Mouse (Mus musculus) liver, embryonic 16.5 days (tissue): ENCODE results near the gene Carmil1. TPM values are rescaled to one million over a fixed set of nuclear protein-coding genes. Genes with fewer than 3 reads are reported as not detected.

ENCODE experiments used
- ATAC-seq: fragments of 200-750 bp; cut with Nextera tagmentation; 2 replicates; pipeline ENCODE4 v1.8.0; 2017; ENCODE audit warnings: low read depth, mild to moderate bottlenecking, moderate number of reproducible peaks, moderate library complexity
- H3K27ac ChIP-seq: fragments of 300-500 bp; sonication (generic); 2 replicates; pipeline ENCODE4 v1.5.1; 2014; ENCODE audit warnings: mild to moderate bottlenecking, low read length
- H3K27me3 ChIP-seq: fragments of 300-500 bp; sonication (generic); 2 replicates; pipeline ENCODE4 v1.6.1; 2014; ENCODE audit warnings: low read depth, low read length, mixed read lengths; ENCODE audit not compliant: control insufficient read depth, insufficient read depth
- H3K36me3 ChIP-seq: fragments of 300-500 bp; sonication (generic); 2 replicates; pipeline ENCODE4 v1.6.1; 2014; ENCODE audit warnings: mild to moderate bottlenecking; ENCODE audit not compliant: control insufficient read depth, insufficient read depth
- H3K4me1 ChIP-seq: fragments of 300-500 bp; sonication (generic); 2 replicates; pipeline ENCODE4 v1.6.1; 2014; ENCODE audit warnings: low read depth, low read length, mixed read lengths; ENCODE audit not compliant: control insufficient read depth
- H3K4me2 ChIP-seq: fragments of 300-500 bp; sonication (generic); 2 replicates; pipeline ENCODE4 v1.6.1; 2014; ENCODE audit warnings: low read depth, low read length, mixed read lengths
- H3K4me3 ChIP-seq: fragments of 300-500 bp; sonication (generic); 2 replicates; pipeline ENCODE4 v1.5.1; 2014; ENCODE audit warnings: low read depth, mild to moderate bottlenecking, low read length
- H3K9ac ChIP-seq: fragments of 300-500 bp; sonication (generic); 2 replicates; pipeline ENCODE4 v1.6.1; 2014; ENCODE audit warnings: low read depth, low read length
- H3K9me3 ChIP-seq: fragments of 300-500 bp; sonication (generic); replicated peaks from 2 replicates; pipeline ENCODE4 v1.6.1; 2016; ENCODE audit warnings: low read length; ENCODE audit not compliant: control insufficient read depth
- WGBS: fragments of 180-500 bp; shearing (Covaris S2); extraction: QIAGEN DNeasy Blood & Tissue Kit; methylation state at CpG from one replicate; pipeline ENCODE4 v1.1.7; 2014; ENCODE audit not compliant: insufficient replicate concordance; 5-methylcytosine and 5-hydroxymethylcytosine counted together
- polyA plus RNA-seq: library from polyadenylated mRNA; unstranded; fragments of >200 nt; fragmentation: Nextera tagmentation; extraction: Ambion mirVana; gene quantifications from 2 replicates; pipeline ENCODE4 v1.2.1, GENCODE M21; 2015

Gene Carmil1
- polyA plus RNA-seq, 1 experiment from 2014 or later: 5.4 TPM

- no peak overlapping the region for H3K9ac ChIP-seq
- H3K4me3 ChIP-seq: no peak overlapping the region
- no peaks in the 10 kb centered on the region for H3K4me1 ChIP-seq
- 69% methylated on average over 5 of the region's 5 CpGs for WGBS
- H3K4me2 ChIP-seq: no peak overlapping the region
- no peaks in the 10 kb centered on the region for H3K9me3 ChIP-seq
- no peaks in the 10 kb centered on the region for H3K27me3 ChIP-seq
- H3K36me3 ChIP-seq: no peaks in the 10 kb centered on the region
- no peak for ATAC-seq
- H3K27ac ChIP-seq: no peak overlapping the region
These were observed 103.0 kb downstream of the Carmil1 start for GRCm38 (mm10) chr13:24177600-24177999.

- H3K4me1 ChIP-seq: no peaks in the 10 kb centered on the region
- H3K4me2 ChIP-seq: no peak overlapping the region
- 49% methylated on average over 4 of the region's 4 CpGs for WGBS
- no peaks in the 10 kb centered on the region for H3K9me3 ChIP-seq
- H3K4me3 ChIP-seq: no peak overlapping the region
- no peak overlapping the region for H3K27ac ChIP-seq
- no peak for ATAC-seq
- H3K27me3 ChIP-seq: no peaks in the 10 kb centered on the region
- no peaks in the 10 kb centered on the region for H3K36me3 ChIP-seq
- H3K9ac ChIP-seq: no peak overlapping the region
These were observed 103.8 kb downstream of the Carmil1 start for GRCm38 (mm10) chr13:24176835-24177234.

GRCm38 (mm10) chr13:24169658-24170057, 110.9 kb downstream of the Carmil1 start:
- H3K4me2 ChIP-seq: no peak overlapping the region
- 74% methylated on average over 1 of the region's 1 CpGs for WGBS
- no peak for ATAC-seq
- H3K36me3 ChIP-seq: no peaks in the 10 kb centered on the region
- H3K4me3 ChIP-seq: no peak overlapping the region
- no peaks in the 10 kb centered on the region for H3K27me3 ChIP-seq
- H3K9me3 ChIP-seq: no peaks in the 10 kb centered on the region
- H3K27ac ChIP-seq: no peak overlapping the region
- H3K9ac ChIP-seq: no peak overlapping the region
- no peaks in the 10 kb centered on the region for H3K4me1 ChIP-seq

GRCm38 (mm10) chr13:24163368-24163767, 117.2 kb downstream of the Carmil1 start:
- Histone ChIP-seq H3K27me3 (no peaks in the 10 kb centered on the region), H3K36me3 (no peaks in the 10 kb centered on the region), H3K4me2 (no peak overlapping the region), H3K4me3 (no peak overlapping the region), H3K4me1 (peaks cover 29% of the 10 kb centered on the region), H3K9me3 (no peaks in the 10 kb centered on the region; the same call in 1 of the 2 replicates), H3K27ac (no peak overlapping the region), H3K9ac (no peak overlapping the region)
- 77% methylated on average over 1 of the region's 1 CpGs for WGBS
- no peak for ATAC-seq

GRCm38 (mm10) chr13:24161105-24161504, 119.5 kb downstream of the Carmil1 start:
- H3K27me3 ChIP-seq: no peaks in the 10 kb centered on the region
- peak overlapping the region; percentile 13; the same call in 1 of the 2 replicates for H3K9ac ChIP-seq
- no peak overlapping the region for H3K4me3 ChIP-seq
- peak overlapping the region; percentile 24; the same call in 1 of the 2 replicates for H3K4me2 ChIP-seq
- peak; percentile 20; the same call in 1 of the 2 replicates for ATAC-seq
- no peaks in the 10 kb centered on the region; the same call in 1 of the 2 replicates for H3K9me3 ChIP-seq
- WGBS: 60% methylated on average over 4 of the region's 4 CpGs
- peaks cover 39% of the 10 kb centered on the region for H3K4me1 ChIP-seq
- no peaks in the 10 kb centered on the region for H3K36me3 ChIP-seq
- peak overlapping the region; percentile 100 for H3K27ac ChIP-seq

- peak overlapping the region; percentile 74 for H3K4me2 ChIP-seq
- no peaks in the 10 kb centered on the region for H3K36me3 ChIP-seq
- 25% methylated on average over 4 of the region's 4 CpGs for WGBS
- H3K4me1 ChIP-seq: peaks cover 43% of the 10 kb centered on the region
- H3K4me3 ChIP-seq: peak overlapping the region; percentile 51
- peak overlapping the region; percentile 100 for H3K27ac ChIP-seq
- H3K9ac ChIP-seq: peak overlapping the region; percentile 77
- no peaks in the 10 kb centered on the region; the same call in 1 of the 2 replicates for H3K9me3 ChIP-seq
- H3K27me3 ChIP-seq: no peaks in the 10 kb centered on the region
- peak; percentile 45 for ATAC-seq
These were observed 120.6 kb downstream of the Carmil1 start for GRCm38 (mm10) chr13:24159972-24160371.

GRCm38 (mm10) chr13:24159190-24159965, 121.2 kb downstream of the Carmil1 start:
- Histone ChIP-seq H3K36me3 (no peaks in the 10 kb centered on the region), H3K4me3 (peak overlapping the region; percentile 51), H3K4me2 (peak overlapping the region; percentile 74), H3K27me3 (no peaks in the 10 kb centered on the region), H3K27ac (peak overlapping the region; percentile 100), H3K9ac (peak overlapping the region; percentile 77), H3K4me1 (peaks cover 49% of the 10 kb centered on the region), H3K9me3 (no peaks in the 10 kb centered on the region; the same call in 1 of the 2 replicates)
- 22% methylated on average over 8 of the region's 8 CpGs for WGBS
- peak; percentile 97 for ATAC-seq

GRCm38 (mm10) chr13:24157560-24158011, 123.0 kb downstream of the Carmil1 start:
- Histone ChIP-seq H3K4me2 (no peak overlapping the region), H3K9ac (no peak overlapping the region; the same call in 1 of the 2 replicates), H3K4me1 (peaks cover 52% of the 10 kb centered on the region), H3K36me3 (no peaks in the 10 kb centered on the region), H3K4me3 (no peak overlapping the region), H3K9me3 (no peaks in the 10 kb centered on the region; the same call in 1 of the 2 replicates), H3K27ac (peak overlapping the region; percentile 35), H3K27me3 (no peaks in the 10 kb centered on the region)
- ATAC-seq: no peak
- 77% methylated on average over 10 of the region's 10 CpGs for WGBS

GRCm38 (mm10) chr13:24155190-24155589, 125.4 kb downstream of the Carmil1 start:
- ATAC-seq: no peak
- 42% methylated on average over 6 of the region's 6 CpGs for WGBS
- H3K4me2 ChIP-seq: no peak overlapping the region
- H3K4me3 ChIP-seq: no peak overlapping the region
- no peaks in the 10 kb centered on the region for H3K9me3 ChIP-seq
- H3K36me3 ChIP-seq: no peaks in the 10 kb centered on the region
- H3K4me1 ChIP-seq: peaks cover 39% of the 10 kb centered on the region
- H3K27me3 ChIP-seq: no peaks in the 10 kb centered on the region
- 0 out of 2 replicates have a peak overlapping the region, but pooled peaks have one; percentile 15 for H3K9ac ChIP-seq
- H3K27ac ChIP-seq: peak overlapping the region; percentile 46; the same call in 1 of the 2 replicates
